Mouse (Mus musculus): ENCODE data around the gene Srrm3.

Srrm3 gene

DNA sequence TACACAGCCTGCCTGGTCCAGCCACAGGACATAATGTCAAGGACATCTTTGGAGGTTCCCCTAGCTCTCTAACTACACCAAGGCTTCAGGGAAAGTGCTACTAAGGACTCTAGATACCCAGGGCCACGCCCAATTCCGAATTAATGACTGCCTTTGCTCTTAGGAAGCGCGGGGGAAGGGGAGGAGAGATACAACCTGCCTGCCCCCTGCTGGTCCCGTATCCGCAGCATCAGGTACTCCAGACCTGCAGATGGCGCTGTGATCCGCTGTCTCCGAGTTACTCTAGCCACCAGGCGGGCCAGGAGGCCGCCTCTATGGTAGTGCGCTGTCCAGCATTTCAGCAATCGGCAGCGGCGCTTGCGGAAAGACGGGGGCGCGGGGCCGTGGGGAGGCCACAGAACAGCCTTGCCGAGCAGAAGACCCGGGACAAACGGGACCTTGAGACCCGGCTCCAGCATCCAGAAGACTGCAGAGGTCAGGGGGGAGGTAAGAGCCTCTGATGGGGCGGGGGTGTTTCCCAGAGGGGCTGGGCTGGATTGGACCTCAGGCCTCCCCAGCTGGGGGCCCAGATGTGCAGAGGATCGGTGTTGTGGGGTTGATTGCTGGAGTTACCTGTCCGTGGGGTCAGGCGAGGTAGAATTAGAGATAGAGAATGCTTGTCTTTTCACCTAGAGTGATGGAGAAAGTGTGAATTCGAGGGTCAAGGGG is at the start of gene Srrm3:
Srrm3 (plus strand) TSS at position 336 of the 708 bp plus-strand sequence.
- peak; percentile 74 to 91 for DNase-seq (ENCODE audit: low spot score in 2 of 2)

GRCm38 (mm10) chr5:135761881-135762280 is 44.8 kb upstream of the Srrm3 start:
- DNase-seq (ENCODE audit: low spot score in 2 of 2), result no peak

- DNase-seq (ENCODE audit: low spot score in 2 of 2), result peak in 1 of 2 experiments; percentile 72
Observed at GRCm38 (mm10) chr5:135763526-135763925, 43.2 kb upstream of the Srrm3 start.

GRCm38 (mm10) chr5:135764971-135765370 is 41.7 kb upstream of the Srrm3 start:
- no peak for DNase-seq (ENCODE audit: low spot score in 2 of 2)

- no peak for DNase-seq (ENCODE audit: low spot score in 2 of 2)
Observed at GRCm38 (mm10) chr5:135772519-135772918, 34.2 kb upstream of the Srrm3 start.

DNA sequence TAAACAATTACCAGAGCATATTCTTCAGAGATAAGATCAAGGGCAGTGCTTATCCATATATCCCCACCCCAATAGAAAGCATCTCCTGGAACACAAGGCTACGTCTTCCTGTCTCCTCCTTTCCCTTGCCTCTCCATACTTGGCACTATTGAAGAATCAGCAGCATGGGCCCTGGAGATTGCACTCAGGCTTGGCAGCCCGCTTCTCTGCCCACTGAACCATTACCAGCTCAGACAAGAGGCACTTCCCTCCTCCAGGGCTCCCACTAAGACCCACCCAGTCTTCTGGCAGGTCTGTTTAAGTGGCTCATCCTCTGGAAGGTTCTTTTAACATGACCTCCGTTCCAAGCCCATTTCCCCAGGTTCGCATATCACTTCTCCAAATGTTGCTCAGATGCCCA is 30.1 kb upstream of the Srrm3 start:
- DNase-seq (ENCODE audit: low spot score in 2 of 2), result no peak

DNA sequence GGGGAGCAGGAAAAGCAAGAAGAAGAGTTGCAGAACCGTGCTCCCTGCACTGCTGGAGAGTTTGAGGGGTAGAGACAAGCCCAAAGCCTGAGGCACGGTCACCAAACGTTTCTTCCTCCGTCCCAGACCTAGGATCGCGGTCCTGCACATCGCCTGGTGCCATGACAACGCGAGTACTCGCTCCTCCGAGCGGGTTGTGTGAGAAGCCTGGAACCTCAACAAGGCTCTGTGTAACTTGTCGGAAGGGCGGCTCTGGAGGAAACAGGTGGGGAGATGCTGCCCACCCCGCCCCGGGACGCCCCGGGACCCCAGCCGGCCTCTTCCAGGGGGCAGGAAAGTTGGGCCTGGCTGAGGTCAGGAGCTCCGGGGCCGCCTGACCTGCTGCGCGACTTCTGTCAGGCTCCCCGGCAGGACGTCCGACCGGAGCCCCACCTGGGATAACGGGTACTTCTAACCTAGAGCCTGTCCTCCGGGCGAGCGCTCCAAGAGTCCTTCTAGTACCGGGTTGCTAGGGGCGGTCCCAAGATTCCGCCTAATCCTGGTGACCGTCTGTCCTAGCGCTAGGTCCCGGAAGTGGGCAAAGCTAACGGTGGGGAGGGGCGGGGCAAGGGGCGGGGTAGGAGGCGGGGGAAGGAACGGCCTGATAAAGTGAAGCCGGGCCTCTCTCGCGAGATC is 28.8 kb upstream of the Srrm3 start, which contains the start of gene Styxl1:
Styxl1 (minus strand) TSS at position 590 of the 675 bp plus-strand sequence.
- peak in 1 of 2 experiments; percentile 32 for DNase-seq (ENCODE audit: low spot score in 2 of 2)

DNA sequence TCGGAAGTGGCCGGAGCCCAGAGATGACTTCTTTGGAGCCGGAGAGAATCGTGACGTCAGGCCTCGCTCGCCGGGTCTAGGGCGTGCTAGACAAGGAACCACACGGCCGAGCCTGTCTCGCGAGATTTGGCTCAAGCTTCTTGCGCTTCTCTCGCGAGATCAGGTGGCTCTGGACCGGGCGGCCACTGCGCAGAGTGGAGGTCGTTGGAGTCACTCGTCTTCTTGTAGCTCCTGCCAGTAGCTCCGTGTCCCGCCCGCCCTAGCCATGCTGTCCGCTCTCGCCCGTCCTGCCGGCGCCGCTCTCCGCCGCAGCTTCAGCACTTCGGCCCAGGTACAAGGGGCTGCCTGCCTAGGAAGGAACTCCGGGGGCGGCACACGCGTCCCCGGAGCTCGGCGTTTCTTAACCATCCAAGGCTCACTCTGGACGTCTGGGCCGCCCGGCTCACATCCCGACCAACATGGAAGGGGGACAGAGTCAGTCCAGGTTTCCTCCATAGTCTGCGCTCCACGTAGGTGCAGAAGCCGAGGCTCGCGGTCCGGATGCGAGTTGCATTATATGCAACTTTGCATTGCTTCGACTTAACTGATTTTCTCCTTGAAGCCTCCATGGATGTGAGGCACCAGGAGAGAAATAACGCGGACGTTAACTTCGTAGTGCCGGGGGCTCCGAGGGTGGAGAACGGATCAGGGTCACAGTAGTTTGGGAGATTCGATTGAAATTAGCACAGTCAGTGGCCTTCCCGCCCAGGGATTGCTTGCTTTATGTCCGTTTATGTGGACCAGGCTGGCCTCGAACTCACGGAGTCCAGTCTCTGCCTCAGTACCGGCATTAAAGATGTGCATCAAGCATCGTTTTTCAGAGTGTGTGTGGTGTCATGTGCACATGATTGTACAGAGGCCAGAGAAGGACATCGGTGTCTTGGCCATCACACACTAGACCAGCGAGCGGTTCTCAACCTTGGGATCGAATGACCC is 27.9 kb upstream of the Srrm3 start, which contains the start of gene Mdh2:
Mdh2 (plus strand) TSS at position 10 of the 975 bp plus-strand sequence.
- DNase-seq (ENCODE audit: low spot score in 2 of 2), result peak; percentile 99 to 100

GRCm38 (mm10) chr5:135780331-135780730 is 26.4 kb upstream of the Srrm3 start:
- DNase-seq (ENCODE audit: low spot score in 2 of 2), result no peak

DNA sequence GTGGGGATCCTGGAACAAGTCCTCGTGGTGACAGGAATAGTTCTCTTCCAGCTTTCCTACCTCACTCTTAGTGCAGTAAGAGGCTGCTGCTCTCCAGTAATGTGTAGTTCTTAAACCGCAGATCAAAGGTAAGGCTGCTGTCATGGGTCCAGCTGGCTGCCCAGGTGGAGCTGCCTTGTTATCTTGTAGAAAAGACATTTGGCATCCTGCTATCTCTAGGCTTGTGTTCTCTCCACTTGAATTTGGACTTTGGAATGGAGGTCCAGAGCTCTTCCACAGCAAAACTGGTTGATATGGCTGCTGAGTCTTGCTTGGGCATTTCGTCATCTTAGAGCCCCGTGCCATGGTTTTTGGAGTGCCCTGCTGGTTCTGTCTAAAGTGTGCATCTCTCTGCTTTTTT is 23.8 kb upstream of the Srrm3 start:
- DNase-seq (ENCODE audit: low spot score in 2 of 2), result no peak

DNA sequence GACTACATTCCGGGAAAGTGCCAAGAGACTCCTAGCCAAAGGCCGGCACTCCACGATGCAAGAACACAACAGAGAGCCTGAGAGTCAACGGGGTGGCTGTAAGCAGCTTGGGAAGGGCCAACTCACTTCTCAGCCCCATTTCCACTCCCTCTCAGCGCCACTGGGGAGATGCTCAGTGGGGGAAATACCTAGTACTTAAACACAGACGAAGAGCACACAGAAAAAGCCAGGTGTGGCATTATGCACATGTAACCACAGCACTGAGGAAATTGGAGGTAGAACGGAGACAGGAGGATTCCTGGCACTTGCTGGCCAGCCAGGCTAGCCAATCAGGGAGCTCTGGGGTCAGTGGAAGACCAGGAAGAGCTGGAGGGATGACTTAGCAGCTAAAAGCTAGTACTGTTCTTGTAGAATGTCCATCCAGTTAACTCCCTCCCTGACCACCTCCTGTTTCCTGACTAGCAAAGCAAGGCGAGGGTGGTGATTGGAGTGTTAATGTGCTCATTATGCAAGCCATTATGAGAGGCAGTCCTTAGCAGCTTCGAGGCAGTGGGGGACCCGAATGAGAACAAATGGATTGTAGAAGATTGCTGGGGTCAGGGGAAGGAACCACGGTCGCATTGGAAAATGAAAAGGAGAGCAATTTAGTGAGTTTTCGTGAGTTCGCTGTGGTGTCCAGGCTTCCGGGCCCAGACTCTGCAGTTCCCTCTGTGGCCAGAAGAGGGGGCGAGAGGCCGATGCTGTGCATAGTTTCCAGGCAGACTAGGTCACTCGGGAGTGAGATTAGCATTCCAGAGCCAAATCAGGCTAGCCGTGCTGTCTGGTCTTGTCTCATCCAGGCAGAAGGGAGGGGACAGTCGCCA is 12.5 kb upstream of the Srrm3 start:
- DNase-seq (ENCODE audit: low spot score in 2 of 2), result peak in 1 of 2 experiments; percentile 92

- no peak for DNase-seq (ENCODE audit: low spot score in 2 of 2)
Observed at GRCm38 (mm10) chr5:135794859-135795181, 11.9 kb upstream of the Srrm3 start.

GRCm38 (mm10) chr5:135799746-135800145 is 6.9 kb upstream of the Srrm3 start:
- DNase-seq (ENCODE audit: low spot score in 2 of 2), result no peak

GRCm38 (mm10) chr5:135800927-135801326 is 5.8 kb upstream of the Srrm3 start:
- DNase-seq (ENCODE audit: low spot score in 2 of 2), result no peak

- DNase-seq (ENCODE audit: low spot score in 2 of 2), result peak in 1 of 2 experiments; percentile 40
Observed at GRCm38 (mm10) chr5:135802641-135803040, 4.0 kb upstream of the Srrm3 start.

DNA sequence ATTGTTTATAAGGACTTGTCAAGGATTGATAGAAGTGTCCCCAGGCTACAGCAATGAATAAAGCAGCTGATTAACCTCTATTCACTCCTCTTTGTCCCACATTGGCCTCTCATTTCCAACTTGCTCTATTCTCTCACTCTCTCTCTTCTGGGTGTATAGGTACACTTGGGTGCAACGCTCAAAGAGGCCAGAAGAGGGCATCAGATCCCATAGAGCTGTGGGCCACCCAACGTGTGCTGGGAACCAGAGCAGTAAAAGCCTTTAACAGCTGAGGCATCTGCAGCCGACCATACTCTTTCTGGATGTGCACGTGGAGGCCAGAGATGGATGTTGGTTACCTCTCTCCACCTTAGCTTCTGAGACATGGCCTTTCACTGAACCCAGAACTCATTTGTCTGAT is 3.6 kb upstream of the Srrm3 start:
- DNase-seq (ENCODE audit: low spot score in 2 of 2), result no peak

- no peak for DNase-seq (ENCODE audit: low spot score in 2 of 2)
Observed at GRCm38 (mm10) chr5:135803676-135804075, 3.0 kb upstream of the Srrm3 start.

DNA sequence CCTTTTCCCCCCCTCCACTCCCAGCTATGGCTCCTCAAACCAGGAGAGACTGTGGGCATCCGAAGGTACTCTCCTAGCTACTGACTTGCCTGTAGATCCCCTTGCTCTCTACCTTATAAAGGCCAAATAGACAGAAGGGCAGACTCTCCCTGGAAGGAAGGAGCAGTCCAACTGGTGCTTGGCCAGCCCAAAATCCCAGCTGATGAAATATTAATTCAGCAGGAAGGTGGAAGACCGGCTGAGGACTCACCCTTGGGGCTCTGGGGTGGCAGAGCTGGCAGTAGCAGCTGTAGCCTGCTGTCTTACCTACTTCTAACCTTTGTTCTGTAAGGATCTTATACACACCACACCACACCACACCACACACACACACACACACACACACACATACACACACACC is 2.0 kb upstream of the Srrm3 start:
- no peak for DNase-seq (ENCODE audit: low spot score in 2 of 2)

DNA sequence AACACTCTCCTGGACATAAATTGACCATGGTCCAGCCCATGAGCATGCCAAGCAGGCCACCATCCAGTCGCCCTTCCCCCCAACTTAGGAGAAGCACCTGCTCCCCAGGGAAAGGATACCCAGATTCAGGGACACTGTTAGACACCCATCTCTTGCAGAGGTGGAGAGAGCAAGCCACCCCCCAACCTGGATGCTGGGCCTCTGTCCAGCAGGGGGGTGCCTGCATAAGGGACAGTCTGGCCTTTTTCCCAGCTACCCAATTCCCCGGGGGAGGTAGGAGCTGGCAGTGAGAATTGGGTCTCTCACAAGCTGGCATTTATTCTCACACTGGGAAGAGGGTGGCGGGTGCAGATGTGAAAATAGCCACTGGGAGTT is 560 bp downstream of the Srrm3 start:
- DNase-seq (ENCODE audit: low spot score in 2 of 2), result peak in 1 of 2 experiments; percentile 62

GRCm38 (mm10) chr5:135812991-135813390 is 6.3 kb downstream of the Srrm3 start:
- DNase-seq (ENCODE audit: low spot score in 2 of 2), result peak in 1 of 2 experiments; percentile 67

GRCm38 (mm10) chr5:135818491-135818890 is 11.8 kb downstream of the Srrm3 start:
- DNase-seq (ENCODE audit: low spot score in 2 of 2), result no peak
